Mouse (Mus musculus): ENCODE data around the gene Rwdd3.

Gene Rwdd3

DNA sequence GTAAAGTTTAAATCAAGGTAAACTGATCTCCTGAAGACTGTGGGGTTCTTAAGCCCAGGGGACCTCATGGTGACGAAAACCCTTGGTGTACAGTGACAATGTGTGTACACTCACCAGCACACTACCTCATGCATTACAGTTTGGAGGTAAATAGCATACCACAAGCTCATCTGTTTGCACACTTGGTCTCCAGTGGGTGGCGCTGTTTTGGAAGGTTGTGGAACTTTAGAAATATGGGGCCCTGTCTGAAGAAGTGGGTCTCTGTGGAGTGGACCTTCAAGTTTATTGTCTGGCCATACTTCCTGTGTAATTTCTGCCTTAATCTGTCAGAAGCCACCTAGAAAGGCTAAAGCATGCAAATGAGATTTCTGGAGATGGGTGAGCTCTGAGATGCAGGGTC, 9.8 kb downstream of the Rwdd3 start:
- in situ Hi-C loops (cut with MboI, MseI), result loop anchor here (5.0 to 25.0 kb wide), 3 partner anchors 131 to 1367 kb away; partner anchors contain the start of gene Alg14 (in 1 of the 2)

DNA sequence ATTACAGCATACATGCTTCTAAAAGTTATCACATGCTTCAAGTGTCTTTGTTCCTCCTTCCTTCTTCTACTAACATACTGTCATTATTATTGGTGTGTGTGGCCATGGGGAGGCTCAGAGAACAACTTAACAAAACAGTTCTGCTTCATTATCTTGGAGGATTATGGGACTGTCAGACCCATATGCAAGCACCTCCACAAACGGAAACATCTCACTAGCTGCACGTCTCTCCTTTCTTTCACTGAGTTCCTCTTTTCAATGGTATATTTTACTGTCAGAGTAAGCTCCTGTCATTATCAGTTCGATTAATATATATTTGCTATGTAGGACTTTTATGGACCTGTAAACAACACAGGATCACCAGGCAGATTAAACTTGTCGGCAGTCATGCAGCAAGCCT, 11.1 kb downstream of the Rwdd3 start:
- in situ Hi-C loops (cut with MboI, MseI), result loop anchor here (5.0 to 25.0 kb wide), 3 partner anchors 132 to 1366 kb away; partner anchors contain the start of gene Alg14 (in 1 of the 2)

DNA sequence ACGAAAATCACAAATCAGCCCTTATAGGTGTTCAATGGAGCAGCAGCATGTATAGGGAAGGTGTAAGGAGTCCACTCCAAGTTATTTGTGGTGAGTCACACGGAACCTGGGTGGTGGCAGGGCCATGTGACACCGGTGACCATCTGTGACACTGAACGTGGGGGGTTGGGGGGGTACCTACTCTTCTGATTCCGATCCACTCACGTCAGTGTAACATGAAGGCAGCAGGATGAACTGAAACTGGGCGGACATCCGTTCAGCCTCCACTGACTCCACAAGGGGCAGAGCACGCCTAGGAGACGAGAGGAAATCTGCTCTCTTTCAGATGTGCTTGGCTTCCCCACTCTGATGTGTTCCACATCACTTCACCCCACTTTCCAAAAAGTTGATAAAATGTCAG, 11.9 kb downstream of the Rwdd3 start:
- in situ Hi-C loops (cut with MboI, MseI), result loop anchor here in 1 of 2 experiments (25.0 kb wide), 1 partner anchor 578 kb away; no protein-coding TSS in a partner anchor

DNA sequence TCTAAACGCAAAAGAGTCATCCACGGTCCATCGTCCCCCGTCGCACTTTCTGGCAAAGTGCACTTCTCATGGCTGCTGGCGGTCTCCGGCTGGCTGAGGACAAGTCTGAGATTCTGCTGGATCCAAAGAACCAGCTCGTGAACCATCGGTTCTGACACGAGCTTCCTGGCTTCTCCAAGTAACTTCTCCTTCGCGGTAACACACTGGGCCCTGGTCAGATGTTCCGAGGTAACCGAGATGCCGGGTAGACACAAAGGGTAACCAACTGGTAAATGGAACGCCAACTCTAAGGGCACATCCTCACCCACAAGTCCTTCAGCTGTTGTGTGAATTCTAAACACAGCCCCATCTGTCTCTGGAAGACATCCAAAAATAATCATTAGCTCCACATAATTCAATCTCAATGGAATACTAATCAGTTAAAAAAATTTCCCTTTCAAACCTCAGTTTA, 12.6 kb downstream of the Rwdd3 start:
- in situ Hi-C loops (cut with MboI, MseI), result loop anchor here in 1 of 2 experiments (25.0 kb wide), 1 partner anchor 578 kb away; no protein-coding TSS in a partner anchor

DNA sequence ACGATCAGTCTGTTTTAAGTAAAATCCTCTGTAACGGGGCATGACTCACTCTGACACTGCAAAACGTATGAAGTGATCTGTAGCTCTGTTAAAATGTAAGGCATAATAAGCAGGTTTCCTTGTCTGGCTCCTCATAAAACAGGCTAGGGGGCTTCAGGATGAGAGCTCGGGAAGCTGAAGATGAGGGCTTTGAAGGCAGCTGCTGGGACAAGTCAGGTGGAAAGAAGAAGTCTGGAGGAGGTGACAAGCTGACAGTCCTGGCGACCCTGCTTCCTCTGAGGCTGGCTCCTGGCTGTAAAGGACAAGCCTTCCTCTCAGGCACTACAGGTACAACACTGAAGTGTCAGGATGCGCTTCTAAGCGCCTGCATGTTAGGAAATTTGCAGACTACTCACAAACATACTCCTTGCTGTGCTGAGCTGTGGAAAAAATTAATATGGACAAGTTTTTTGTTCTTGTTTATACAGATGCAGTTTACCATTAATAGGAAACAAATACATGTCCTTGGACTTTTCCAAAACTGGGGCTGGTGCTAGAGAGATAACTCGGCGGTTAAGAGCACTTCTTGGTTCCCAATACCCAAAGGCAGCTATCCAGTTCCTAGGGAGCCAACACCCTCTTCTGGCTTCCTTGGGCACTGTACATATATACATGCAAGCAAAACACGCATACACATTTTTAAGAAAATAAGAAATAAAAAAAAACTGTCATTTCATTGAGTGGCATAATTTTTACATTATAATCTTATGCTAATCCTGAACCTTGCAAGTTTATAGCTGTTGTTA, 13.8 kb downstream of the Rwdd3 start:
- in situ Hi-C loops (cut with MboI, MseI), result loop anchor here in 1 of 2 experiments (25.0 kb wide), 1 partner anchor 580 kb away; no protein-coding TSS in a partner anchor

DNA sequence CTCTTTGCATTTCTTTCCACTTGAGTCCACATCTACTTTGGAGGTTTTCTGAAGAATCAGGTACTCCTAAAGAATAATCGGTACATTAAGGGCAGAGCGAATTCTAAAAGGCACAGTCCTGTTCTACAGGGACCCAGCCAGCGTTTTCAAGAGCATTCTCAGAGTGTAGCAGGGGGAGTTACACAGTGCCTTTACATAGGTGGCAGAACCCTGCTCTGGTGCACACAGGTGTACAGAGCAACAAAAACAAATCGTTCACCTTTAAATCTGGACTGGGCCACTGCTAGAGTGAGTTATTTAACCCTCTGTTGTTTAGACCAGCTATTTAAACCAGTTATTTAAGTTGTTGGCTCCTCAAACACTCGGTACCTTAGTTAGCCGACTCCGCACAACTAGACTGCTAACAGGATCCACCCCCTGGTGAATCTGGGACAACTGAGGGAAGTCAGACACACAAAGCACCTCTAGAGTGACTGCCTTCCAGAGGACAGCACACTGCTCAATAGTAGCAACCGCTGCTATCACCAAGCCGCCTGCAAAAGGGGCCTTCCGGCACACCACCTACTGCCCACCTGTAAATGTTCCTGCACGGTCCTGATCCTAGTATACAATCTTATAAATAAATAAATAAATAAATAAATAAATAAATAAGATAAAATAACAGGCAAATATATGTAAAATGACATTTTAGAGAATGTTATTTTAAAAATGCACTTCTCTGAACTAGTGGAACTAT, 14.9 kb downstream of the Rwdd3 start:
- in situ Hi-C loops (cut with MboI, MseI), result loop anchor here in 1 of 2 experiments (25.0 kb wide), 1 partner anchor 581 kb away; no protein-coding TSS in a partner anchor

DNA sequence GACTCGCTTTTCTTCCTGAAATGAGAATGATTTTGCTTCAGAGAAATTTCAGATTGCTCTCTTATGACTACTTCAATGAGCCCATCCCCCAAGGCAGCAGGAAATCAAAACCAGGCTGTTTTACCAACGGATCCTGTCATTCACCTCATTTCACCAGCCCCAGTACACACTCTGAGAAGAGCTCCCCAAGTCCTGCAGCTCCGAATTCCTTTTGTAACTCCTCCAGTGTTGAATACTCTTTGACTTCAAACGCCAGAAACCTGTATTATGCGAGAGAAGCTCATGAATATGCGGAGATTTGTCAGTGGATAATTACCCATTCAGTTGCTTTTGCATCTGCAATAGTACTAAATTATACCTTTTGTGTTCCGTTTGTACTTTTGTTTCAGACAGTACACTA, 15.5 kb downstream of the Rwdd3 start:
- in situ Hi-C loops (cut with MboI, MseI), result loop anchor here in 1 of 2 experiments (25.0 kb wide), 1 partner anchor 581 kb away; no protein-coding TSS in a partner anchor

DNA sequence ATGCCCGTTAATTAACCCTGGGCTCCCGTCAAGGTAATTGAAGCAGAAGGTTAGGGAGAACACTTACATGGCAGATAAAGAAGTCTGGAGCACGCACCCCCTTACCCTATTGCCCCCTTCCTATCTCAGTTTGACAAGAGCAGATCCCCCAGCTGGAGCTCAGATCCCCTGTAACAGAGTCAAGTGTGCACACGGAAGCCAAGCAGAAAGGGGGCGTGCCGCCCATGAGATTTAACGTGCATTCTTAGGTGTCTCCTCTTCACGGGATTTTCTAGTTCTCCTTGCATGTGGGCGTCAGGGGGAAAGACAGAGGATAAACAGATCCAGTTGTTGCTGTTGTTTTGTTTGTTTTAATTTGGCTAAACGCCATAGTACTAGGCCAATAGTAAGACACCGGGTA, 37.6 kb downstream of the Rwdd3 start:
- in situ Hi-C loops (cut with MboI, MseI), result no loop called here

DNA sequence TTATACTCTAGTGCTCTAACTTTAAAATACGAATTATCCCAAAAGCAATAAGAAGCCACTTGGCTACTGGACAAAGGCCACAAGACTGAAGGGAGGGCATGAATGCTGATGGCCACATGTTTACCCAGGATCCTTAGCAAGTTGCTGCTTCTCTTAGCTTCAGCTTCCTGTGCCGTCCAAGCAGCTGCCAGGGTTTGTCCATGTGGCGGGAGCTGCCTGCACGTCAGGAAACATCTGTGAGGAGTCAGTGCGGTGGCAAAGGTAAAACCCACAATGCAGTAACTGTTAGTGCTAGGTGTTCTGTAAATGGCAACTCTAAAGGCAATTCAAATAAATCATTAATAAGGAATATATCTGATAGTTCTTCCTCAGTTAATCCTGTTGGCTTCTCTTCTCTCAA, 38.5 kb downstream of the Rwdd3 start:
- in situ Hi-C loops (cut with MboI, MseI), result no loop called here

DNA sequence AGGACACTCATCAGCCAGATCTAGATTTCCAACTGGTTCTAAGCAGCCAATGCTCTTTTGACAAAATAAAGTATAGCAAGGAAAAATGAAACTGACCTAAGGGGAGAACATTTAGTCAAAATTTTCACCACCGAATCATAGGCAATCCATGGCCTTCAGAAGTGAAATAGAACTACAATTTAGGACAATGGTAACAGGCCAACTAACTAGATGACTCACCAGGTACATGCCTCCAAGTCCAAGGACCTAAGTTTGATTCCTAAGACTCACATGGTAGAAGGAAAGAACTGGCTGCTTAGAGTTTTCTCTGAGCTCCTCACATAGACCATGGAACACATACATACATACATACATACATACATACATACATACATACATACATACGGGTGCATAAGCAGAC, 44.3 kb downstream of the Rwdd3 start:
- in situ Hi-C loops (cut with MboI, MseI), result no loop called here

DNA sequence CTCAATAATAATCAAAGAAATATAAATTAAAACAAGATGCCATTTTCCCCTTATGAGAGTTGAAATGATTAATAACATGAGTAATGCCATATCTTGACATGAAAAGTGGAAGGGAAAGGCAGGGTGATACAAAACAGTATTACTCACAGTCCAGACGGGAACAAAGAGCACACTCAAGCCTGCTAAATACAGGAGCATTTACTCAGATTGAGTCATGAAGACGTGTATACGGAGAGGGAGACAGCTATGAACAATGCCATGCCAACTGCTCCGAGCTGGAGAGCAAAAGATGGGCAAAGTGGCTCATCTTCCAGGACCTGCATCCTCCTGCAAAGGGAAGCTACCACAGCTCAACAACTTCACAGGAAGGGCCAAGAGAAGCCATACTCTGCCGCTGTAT, 45.0 kb downstream of the Rwdd3 start:
- in situ Hi-C loops (cut with MboI, MseI), result no loop called here

DNA sequence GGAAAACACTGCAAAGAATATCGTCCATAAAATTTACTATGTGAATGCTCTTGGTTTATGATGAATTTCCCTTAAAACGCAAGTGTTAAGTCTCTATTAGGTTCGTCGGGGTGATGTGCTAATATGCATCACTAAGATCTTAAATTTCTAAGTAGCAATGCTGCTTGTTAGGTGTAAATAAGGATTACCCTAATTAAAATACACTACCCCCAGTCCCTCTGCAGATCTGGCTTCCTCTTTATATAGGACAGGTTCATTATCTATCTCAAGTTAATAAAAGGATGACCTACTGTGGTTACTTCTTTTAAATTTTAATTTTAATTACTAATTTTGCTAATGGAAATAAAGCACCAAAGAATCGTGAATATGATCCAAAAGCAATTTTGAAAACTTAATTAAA, 50.4 kb downstream of the Rwdd3 start:
- in situ Hi-C loops (cut with MboI, MseI), result no loop called here

DNA sequence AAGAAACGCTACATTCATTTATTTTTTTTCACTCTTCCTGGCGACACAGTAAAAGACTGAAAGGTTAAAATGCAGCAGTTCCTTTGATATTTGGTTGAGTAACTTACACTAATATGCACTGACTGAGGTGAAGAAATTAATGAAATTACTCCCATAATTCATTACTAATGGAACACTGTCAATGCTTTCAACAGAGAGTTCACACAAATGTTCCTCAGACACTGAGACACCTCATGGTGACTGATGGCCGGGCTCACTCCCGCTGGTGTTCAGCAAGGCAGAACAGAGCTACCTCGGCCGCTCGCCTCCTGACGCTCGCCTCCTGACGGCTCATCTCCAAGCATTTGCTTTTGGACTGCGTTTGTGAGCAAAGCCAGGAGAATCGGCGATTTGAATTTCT, 54.9 kb downstream of the Rwdd3 start:
- in situ Hi-C loops (cut with MboI, MseI), result no loop called here

DNA sequence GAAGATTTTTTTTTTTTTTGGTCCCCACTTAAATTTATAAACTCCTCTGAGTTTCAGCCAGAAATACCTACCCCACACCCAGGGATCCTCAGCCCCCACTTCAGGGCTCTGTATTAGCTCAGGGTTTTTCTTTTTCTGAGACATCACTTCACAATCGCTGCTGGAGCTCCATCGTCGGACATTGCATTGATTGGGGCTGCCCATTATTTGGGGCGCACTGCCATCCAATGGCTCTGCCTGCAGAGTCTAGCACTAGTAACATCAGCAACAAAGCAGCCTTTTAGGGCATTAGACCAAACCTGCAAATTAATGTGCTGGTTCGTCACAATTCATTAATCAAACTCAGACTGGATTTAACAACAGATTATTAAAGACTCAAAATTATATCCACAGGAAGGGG, 55.4 kb downstream of the Rwdd3 start:
- in situ Hi-C loops (cut with MboI, MseI), result no loop called here

DNA sequence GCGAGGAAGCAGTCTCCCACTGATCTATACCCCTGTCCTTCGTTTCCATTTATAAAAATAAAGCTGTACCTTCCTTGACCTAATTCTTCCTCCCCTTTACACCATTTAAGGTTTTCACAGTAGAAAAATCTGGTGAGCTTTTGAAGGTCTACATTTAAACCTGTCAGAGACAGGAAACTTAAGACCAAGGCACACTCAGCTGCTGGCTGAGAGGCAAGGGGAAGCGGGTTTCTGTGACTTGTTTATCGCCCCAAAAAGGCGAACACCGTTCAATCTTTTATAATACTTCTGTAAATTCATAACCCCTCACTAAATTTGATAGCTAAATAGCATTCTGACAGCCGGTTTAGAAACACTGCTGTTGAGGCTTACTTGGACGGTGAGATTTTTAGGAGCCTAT, 60.4 kb downstream of the Rwdd3 start:
- in situ Hi-C loops (cut with MboI, MseI), result no loop called here

DNA sequence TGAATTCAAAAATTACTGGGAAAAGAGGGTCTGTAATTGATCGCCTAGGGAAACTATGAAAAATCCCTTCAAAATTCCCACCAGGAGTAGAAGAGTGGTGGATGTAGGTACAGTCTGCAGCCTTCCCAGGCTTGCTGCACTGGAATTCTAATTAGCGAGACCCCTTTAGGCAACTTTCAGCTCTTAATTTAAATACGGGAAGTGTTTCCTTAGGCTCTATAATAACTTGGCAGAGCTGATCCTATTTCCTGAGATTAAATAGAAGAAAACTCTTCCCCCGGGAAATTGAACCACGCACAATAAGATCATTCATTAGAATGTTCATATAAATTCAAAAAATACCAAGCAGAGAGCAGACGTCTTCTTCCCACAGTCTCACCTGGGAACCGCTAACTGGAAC, 61.1 kb downstream of the Rwdd3 start:
- in situ Hi-C loops (cut with MboI, MseI), result no loop called here

DNA sequence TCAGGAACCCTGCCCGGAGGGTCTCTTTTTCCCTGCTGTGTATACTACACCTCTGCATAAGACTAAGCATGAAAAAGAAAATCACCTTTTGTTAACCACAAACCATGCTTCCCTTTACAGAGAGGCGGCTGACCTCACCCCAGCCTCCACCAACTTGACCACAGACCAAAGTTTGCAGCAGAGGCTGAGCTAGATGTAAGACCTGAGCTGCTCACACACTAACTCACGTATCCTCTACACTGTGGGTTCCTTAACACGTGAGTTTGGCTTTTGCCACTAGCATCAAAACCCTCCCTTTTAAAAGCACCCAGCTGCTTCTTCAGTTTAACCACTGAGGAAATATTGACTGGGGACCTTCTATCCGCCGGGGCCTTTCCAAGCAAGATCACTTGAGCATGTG, 64.0 kb downstream of the Rwdd3 start:
- in situ Hi-C loops (cut with MboI, MseI), result no loop called here

DNA sequence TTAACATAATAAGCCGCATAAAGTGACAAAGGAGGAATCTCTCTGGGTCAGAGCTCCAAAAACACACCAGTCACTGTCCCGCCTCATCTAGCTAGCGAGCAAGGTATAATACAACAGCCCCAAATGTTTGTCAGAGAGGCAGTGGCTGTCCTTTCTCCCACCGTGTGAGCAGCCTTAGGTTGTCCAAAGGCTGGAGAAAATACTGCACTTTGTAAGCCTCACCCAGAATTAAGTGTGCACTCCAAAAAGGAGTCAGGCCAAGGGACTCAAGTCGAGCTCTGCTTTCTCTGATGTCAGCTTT, 66.1 kb downstream of the Rwdd3 start:
- in situ Hi-C loops (cut with MboI, MseI), result no loop called here

All from T-helper 17 cell (primary cell).